Mouse (Mus musculus): ENCODE results near the gene Defb38.

Gene Defb38

DNA sequence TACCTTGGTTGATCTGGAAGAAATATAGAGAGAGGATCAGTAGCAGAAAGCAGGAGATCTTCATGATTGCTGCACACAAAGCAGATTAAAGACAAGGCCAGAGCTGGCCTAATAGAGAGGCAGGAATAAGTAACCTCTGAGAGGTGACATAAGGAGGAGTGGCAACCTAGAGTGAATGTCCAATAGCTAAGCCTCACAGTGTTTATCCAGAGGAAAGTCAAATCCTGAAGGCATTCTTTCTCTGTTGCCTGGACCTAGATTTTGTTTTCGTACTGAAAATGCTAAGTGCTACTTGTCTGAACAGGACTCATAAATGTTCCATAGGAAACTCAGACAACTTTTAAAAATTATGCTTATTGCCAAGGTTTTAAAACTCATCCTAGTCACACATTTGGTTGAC lies at the start of gene Defb38:
Gene Defb38 (minus strand): TSS at position 101 of the 400 bp plus-strand sequence.
- no peak for DNase-seq

DNA sequence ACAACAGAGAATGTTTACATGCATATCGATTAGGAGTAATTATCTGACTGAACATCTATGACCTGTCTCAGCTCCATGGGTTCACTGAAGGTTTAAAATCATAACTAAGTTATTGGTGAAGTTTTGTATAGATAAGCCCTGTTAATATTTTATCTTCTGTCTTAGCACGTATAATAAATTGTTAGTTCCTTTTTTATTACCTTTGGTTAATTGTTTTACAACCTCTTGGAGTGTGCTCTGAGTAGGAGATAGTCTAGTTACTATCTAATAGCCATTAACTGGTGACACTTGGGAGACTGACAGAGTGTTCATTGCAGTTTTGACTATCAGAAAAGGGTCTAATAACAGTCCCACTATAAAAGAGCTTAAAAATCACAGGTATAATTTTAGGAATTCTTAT lies 39.6 kb upstream of the Defb38 start:
- no peak for DNase-seq

DNA sequence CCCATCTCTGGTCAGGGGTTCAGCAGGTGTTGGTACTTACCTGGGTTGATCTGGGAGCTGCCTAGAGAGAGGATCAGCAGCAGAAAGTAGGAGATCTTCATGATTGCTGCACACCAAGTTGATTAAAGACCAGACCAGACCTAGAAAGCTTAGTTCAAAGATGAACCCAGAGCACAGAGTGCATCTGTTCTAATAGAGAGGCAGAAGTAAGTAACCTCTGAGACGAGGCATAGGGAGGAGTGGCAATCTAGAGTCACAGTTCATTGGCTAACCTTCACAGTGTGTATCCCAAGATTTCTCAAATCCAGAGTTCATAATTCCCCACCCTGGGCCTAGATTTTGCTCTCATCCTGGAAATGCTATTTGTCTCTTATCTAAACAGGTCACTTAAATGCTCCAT lies 38.3 kb upstream of the Defb38 start, which contains the start of gene Defb39:
Gene Defb39 (minus strand): TSS at position 101 of the 400 bp plus-strand sequence.
- no peak for DNase-seq

DNA sequence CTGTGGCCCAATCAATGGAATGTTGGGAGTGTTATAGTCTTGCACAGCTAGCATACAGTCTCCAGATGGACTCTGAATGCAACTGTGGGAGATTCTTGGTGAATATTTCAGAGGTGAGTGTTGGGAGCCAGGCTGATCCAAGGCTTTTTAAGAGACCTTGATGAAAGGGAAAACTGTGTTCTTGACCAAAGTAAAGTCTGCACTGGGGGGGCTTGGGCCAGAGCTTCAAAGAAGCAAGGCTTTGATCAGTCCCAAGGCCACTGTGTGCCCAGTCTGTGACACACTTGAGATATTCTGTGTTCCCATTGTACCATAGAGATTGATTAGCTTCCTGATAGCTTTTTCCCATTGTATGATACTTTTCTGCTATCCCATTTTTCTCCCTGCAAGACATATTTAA lies 36.5 kb upstream of the Defb38 start:
- no peak for DNase-seq

DNA sequence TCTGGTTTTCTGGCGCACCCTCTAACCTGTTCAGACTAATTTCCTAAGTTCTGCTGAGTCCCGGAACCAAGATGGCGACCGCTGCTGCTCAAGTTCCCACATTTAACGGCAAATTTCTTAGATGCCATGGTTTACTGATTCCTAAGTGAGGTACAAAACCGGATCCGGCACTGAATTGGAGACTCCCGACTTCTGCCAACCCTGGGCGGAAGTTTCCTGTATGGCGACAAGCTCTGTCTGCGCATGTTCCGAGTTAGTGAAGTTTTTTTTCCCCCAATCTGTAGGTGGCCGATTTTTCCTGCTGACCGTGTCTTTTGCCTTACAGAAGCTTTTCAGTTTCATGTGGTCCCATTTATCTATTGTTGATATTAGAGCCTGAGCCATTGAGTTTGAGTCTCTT lies 18.9 kb upstream of the Defb38 start:
- peak; percentile 59 for DNase-seq
